Mouse (Mus musculus) hindbrain, embryonic 11.5 days (tissue): ENCODE data around the gene Upf3b. TPM values are rescaled to one million over a fixed set of nuclear protein-coding genes. Genes with fewer than 3 reads are reported as not detected.
"Not testable (repeated sequence)": the region's sequence is repeated elsewhere in the genome, so short reads cannot be mapped to it uniquely, and the experiment has no call there.

Source experiments
- ATAC-seq: fragments of 200-750 bp; cut with Nextera tagmentation; 2 replicates; pipeline ENCODE4 v1.8.0; 2017; ENCODE audit warnings: mild to moderate bottlenecking, moderate TSS enrichment, moderate library complexity; ENCODE audit not compliant: low FRiP score
- DNase-seq: peaks from one replicate; pipeline ENCODE4 v3.0.0-alpha.2; 2015; ENCODE audit warnings: low spot score
- H3K27ac ChIP-seq: fragments of 300-500 bp; sonication (generic); 2 replicates; pipeline ENCODE4 v1.5.1; 2014; ENCODE audit warnings: mild to moderate bottlenecking, low read depth, low read length
- H3K27me3 ChIP-seq: fragments of 300-500 bp; sonication (generic); 2 replicates; pipeline ENCODE4 v1.6.1; 2014; ENCODE audit warnings: mild to moderate bottlenecking, low read length, moderate library complexity, mixed read lengths; ENCODE audit not compliant: control insufficient read depth, insufficient read depth
- H3K36me3 ChIP-seq: fragments of 300-500 bp; sonication (generic); 2 replicates; pipeline ENCODE4 v1.6.1; 2014; ENCODE audit warnings: mild to moderate bottlenecking, low read length, moderate library complexity, mixed read lengths; ENCODE audit not compliant: control insufficient read depth, insufficient read depth
- H3K4me1 ChIP-seq: fragments of 300-500 bp; sonication (generic); replicated peaks from 2 replicates; pipeline ENCODE4 v1.6.1; 2014; ENCODE audit warnings: low read length, mixed read lengths; ENCODE audit not compliant: control insufficient read depth, insufficient read depth
- H3K4me2 ChIP-seq: fragments of 300-500 bp; sonication (generic); replicated peaks from 2 replicates; pipeline ENCODE4 v1.6.1; 2014; ENCODE audit warnings: mild to moderate bottlenecking, low read depth, low read length
- H3K4me3 ChIP-seq: fragments of 300-500 bp; sonication (generic); 2 replicates; pipeline ENCODE4 v1.5.1; 2014; ENCODE audit warnings: low read depth, low read length
- H3K9ac ChIP-seq: fragments of 300-500 bp; sonication (generic); 2 replicates; pipeline ENCODE4 v1.6.1; 2014; ENCODE audit warnings: low read depth, low read length
- H3K9me3 ChIP-seq: fragments of 300-500 bp; sonication (generic); 2 replicates; pipeline ENCODE4 v1.6.1; 2016; ENCODE audit warnings: low read length; ENCODE audit not compliant: control insufficient read depth
- WGBS: fragments of 180-500 bp; shearing (Covaris S2); extraction: QIAGEN DNeasy Blood & Tissue Kit; methylation state at CpG from one replicate; pipeline ENCODE4 v1.1.7; 2014; 5-methylcytosine and 5-hydroxymethylcytosine counted together
- polyA plus RNA-seq: library from polyadenylated mRNA; unstranded; fragments of >200 nt; fragmentation: Nextera tagmentation; extraction: Ambion mirVana; gene quantifications from 2 replicates; pipeline ENCODE4 v1.2.1, GENCODE M21; 2014

Gene Upf3b
- polyA plus RNA-seq = 19.0 and 27.6 TPM in 2 replicates

DNA sequence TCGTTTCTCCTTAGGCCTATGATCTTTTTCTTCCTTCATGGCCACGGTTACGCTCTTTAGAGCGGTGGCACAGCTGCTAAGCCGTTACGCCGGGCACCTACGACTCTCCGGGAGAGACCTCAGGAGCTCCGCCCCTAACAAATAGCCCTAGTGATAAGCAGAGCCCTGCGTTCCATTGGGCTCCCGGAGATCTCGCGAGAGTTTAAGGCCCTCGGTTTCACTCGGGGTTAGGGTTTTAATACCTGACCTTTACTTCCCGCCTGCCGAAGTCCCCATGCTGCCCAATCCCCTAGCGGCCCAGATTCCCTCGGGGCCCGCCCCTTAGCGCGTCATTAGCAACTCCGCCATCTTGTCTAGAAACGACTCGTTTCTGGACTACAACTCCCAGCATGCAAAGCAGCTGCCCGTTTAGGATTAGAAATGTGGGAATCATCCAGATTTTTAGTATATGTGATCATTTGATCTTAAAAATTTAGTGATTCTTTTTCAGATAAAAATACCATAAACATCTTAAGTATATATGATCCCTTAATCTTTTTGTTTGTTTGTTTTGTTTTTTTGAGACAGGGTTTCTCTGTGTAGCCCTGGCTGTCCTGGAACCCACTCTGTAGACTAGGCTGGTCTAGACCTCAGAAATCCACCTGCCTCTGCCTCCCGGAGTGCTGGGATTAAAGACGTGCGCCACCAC, at the start of gene Upf3b:
Upf3b (minus strand) TSS at position 130 of the 688 bp plus-strand sequence.
- Histone ChIP-seq H3K9me3 (no peaks in the 10 kb centered on the region), H3K27me3 (no peaks in the 10 kb centered on the region), H3K9ac (peak within 1 kb of the TSS; percentile 50), H3K4me3 (peak within 1 kb of the TSS; percentile 53), H3K36me3 (no peaks in the 10 kb centered on the region), H3K4me1 (no peaks in the 10 kb centered on the region), H3K4me2 (peak within 1 kb of the TSS; percentile 48), H3K27ac (peak within 1 kb of the TSS; percentile 70)
- ATAC-seq (peak; percentile 98), DNase-seq (peak; percentile 90)
- WGBS = 21% methylated on average over 30 of the region's 30 CpGs

DNA sequence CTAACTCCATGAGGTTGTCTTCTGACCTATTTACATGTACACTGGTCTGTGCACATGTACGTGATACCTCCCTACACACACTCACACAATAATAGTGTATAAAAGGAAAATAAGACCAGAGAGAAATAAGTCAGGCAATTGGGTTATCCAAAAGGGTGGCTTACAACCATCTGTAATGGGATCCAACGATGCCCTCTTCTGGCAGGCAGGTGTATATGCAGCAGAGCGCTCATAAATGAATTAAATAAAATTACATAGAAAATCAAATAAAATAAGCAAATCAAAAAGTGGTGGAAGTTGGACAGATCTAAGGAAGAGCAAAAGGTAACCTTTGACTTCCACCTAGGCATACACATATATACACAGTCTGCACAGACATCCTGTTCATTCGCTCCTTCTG, 47.7 kb upstream of the Upf3b start:
- DNase-seq (no peak), ATAC-seq (no peak)
- 0 out of 2 replicates have a peak, but pooled peaks cover 2% of the 10 kb centered on the region for H3K36me3 ChIP-seq
- H3K4me3 ChIP-seq = no peak overlapping the region
- H3K9ac ChIP-seq = no peak overlapping the region
- H3K4me1 ChIP-seq = no peaks in the 10 kb centered on the region
- no peak overlapping the region for H3K4me2 ChIP-seq
- 60% methylated on average over 4 of the region's 4 CpGs for whole genome bisulfite sequencing
- no peak overlapping the region for H3K27ac ChIP-seq
- H3K9me3 ChIP-seq = no peaks in the 10 kb centered on the region
- H3K27me3 ChIP-seq = no peaks in the 10 kb centered on the region

DNA sequence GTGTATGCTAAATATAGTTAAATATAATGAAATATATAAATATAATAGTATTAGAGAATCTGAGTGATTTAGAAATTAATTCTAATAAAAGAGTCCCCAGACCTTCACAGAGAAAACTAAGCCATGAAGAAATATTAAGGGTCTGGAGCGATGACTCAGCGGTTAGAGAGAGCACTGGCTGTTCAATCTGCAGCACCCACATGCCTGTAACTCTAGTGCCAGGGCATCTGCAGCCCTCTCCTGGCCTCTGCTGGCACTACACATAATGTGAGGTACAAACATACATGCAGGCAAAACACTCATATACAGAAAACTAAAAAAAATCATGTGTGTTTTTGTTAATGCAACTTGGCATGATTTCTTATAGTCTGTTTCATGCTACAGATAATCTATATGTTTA, 34.8 kb upstream of the Upf3b start:
- no peak overlapping the region for H3K4me3 ChIP-seq
- H3K36me3 ChIP-seq = no peaks in the 10 kb centered on the region
- no peak overlapping the region for H3K4me2 ChIP-seq
- ATAC-seq (no peak), DNase-seq (peak; percentile 4)
- H3K9ac ChIP-seq = no peak overlapping the region
- H3K9me3 ChIP-seq = no peaks in the 10 kb centered on the region
- WGBS = 91% methylated on average over 2 of the region's 2 CpGs
- no peak overlapping the region for H3K27ac ChIP-seq
- H3K4me1 ChIP-seq = no peaks in the 10 kb centered on the region
- no peaks in the 10 kb centered on the region for H3K27me3 ChIP-seq

DNA sequence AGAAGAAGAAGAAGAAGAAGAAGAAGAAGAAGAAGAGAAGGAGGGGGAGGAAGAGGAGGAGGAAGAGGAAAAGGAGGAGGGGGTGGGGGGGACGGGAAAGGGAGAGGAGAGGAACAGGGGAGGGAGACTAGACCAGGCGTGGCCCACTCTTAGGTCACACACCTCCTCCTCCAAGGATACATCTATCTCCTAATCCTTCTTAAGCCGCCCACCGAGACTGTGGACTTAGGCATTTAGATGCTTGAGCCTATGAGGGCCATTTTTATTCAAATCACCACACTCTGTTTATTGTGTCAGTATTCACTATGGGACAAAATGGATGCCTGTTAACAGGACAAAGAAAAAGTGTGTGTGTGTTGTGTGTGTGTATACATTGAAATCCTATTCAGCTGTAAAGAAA, 34.4 kb upstream of the Upf3b start:
- not testable (repeated sequence) for H3K27me3 ChIP-seq, DNase-seq, H3K9me3 ChIP-seq, ATAC-seq, H3K9ac ChIP-seq, H3K4me3 ChIP-seq, H3K4me1 ChIP-seq, H3K36me3 ChIP-seq, H3K27ac ChIP-seq, H3K4me2 ChIP-seq
- no CpG with 5 or more reads among the region's 4 CpGs for WGBS

DNA sequence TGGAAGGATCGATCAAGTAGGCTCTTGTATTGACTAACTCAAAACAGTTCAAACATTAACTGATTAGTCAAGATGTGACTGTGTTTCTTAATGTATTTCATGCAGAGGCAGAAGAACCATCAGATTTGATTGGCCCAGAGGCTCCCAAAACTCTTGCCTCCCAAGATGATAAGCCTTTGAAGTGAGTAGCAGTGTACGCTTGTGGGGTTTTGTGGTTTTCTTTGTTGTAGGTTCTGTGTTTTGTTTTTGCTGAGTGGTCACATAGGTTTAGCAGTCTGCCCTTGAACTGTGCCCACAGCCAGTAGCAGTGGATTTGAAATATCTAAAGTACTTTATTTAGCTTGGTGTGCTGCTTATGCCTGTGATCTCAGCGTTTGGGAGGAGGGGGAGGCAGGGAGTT, 31.6 kb upstream of the Upf3b start:
- WGBS = 85% methylated on average over 3 of the region's 3 CpGs
- Histone ChIP-seq H3K4me3 (no peak overlapping the region), H3K36me3 (no peaks in the 10 kb centered on the region), H3K4me2 (no peak overlapping the region), H3K27me3 (no peaks in the 10 kb centered on the region), H3K9me3 (no peaks in the 10 kb centered on the region), H3K4me1 (no peaks in the 10 kb centered on the region), H3K27ac (no peak overlapping the region), H3K9ac (no peak overlapping the region)
- DNase-seq (no peak), ATAC-seq (no peak)

DNA sequence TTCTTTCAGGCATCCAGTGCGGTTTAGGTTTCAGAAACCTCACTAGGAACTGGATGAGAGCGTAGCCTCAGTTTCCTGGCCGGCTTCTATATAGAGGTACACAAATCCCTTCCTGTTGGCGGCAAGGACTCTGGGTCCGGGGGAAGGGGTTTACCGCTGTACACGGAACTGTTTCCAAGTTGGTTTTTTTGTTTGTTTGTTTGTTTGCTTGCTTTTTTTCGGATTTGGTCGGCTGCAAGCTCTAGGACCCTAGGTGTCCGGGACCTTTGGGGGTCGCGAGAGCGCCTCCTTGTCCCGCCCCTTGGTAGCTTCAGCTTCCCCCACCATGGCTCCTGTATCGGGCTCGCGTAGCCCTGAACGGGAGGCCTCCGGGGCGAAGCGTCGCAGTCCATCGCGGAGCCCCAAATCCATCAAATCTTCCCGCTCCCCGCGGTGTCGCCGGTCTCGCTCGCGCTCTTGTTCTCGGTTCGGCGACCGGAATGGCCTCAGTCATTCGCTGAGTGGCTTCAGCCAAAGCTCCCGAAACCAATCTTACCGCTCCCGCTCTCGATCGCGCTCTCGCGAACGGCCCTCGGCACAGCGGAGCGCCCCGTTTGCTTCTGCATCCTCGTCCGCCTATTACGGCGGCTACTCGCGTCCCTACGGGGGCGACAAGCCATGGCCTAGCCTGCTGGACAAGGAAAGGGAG, 16.7 kb upstream of the Upf3b start, which contains the start of gene Nkap:
Nkap (plus strand) TSS at position 125 of the 688 bp plus-strand sequence.
- Histone ChIP-seq H3K9ac (peak within 1 kb of the TSS; percentile 75), H3K27ac (peak within 1 kb of the TSS; percentile 75)
- WGBS = 16% methylated on average over 56 of the region's 58 CpGs

DNA sequence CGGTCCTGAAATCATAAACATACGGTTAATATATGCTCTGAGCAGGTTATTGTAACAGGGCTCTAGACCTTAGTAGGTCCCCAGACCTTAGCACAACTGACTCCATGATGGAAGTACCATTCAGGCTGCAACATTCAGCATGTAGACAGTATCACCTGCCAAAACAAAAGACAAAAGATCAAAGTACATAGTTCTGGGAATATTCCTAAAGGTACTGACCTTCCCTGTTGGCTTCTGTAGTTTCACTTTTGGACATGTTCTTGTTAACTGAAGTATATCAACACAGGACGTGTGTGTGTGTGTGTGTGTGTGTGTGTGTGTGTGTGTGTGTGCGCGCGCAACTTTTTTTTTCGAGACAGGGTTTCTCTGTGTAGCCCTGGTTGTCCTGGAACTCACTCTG, 15.4 kb upstream of the Upf3b start:
- ATAC-seq = no peak

More for the DNA sequence above, 16.7 kb upstream of the Upf3b start, which contains the start of gene Nkap:
- no peaks in the 10 kb centered on the region for H3K36me3 ChIP-seq
- DNase-seq (peak; percentile 78), ATAC-seq (peak; percentile 89)
- peak within 1 kb of the TSS; percentile 60 for H3K4me3 ChIP-seq
- H3K9me3 ChIP-seq = no peaks in the 10 kb centered on the region
- no peaks in the 10 kb centered on the region for H3K27me3 ChIP-seq
- H3K4me2 ChIP-seq = peak within 1 kb of the TSS; percentile 39
- no peaks in the 10 kb centered on the region for H3K4me1 ChIP-seq

DNA sequence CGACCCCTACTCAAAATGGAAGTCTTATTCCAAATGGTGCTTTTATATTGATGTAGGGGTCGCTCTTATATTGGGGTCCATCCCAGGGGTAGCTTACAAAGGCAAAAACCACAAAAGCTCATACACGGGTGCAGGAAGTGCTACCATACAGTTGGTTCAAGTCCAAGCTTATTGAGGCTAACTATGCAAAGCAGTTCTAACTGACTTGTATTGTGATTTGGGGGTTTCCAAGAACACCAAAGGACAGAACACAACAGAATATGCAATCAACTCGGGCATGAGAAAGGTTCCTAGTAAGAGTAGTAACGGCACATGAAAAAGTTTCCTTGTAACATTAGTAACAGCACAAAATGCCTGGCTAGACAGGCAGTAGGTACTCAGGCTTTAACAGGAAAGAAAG, 10.1 kb upstream of the Upf3b start:
- WGBS = 78% methylated on average over 5 of the region's 5 CpGs
- Histone ChIP-seq H3K4me1 (no peaks in the 10 kb centered on the region), H3K4me2 (no peak overlapping the region), H3K9ac (no peak overlapping the region), H3K27ac (no peak overlapping the region), H3K4me3 (no peak overlapping the region), H3K9me3 (no peaks in the 10 kb centered on the region), H3K36me3 (no peaks in the 10 kb centered on the region), H3K27me3 (no peaks in the 10 kb centered on the region)
- DNase-seq = no peak
- ATAC-seq = no peak

More for the DNA sequence above, 15.4 kb upstream of the Upf3b start:
- no peaks in the 10 kb centered on the region for H3K36me3 ChIP-seq
- H3K27ac ChIP-seq = no peak overlapping the region
- H3K9ac ChIP-seq = no peak overlapping the region
- no peaks in the 10 kb centered on the region for H3K9me3 ChIP-seq
- WGBS = 97% methylated on average over 7 of the region's 7 CpGs
- H3K4me1 ChIP-seq = no peaks in the 10 kb centered on the region
- H3K4me3 ChIP-seq = no peak overlapping the region
- no peak overlapping the region for H3K4me2 ChIP-seq
- H3K27me3 ChIP-seq = no peaks in the 10 kb centered on the region
- no peak for DNase-seq

DNA sequence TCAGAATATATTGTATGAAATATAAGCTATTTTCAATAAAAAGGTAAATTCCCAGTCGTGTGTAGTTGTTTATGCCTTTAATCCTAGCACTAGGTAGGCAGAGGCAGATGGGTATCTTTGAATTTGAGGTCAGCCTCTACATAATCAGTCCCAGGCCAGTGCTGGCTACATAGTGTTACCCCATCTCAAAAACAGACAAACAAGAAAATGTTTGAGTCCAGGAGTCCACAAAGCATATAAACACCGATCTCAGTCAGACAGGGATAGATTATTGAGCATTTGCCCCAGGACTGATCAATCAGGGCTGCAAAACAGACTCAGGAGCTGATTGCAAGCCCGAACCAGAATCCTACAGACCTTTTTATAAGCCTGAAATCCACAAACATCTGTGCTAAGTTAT, 9.5 kb upstream of the Upf3b start:
- Histone ChIP-seq H3K36me3 (no peaks in the 10 kb centered on the region), H3K4me2 (no peak overlapping the region), H3K27me3 (no peaks in the 10 kb centered on the region), H3K4me3 (no peak overlapping the region), H3K4me1 (no peaks in the 10 kb centered on the region), H3K9me3 (no peaks in the 10 kb centered on the region), H3K9ac (no peak overlapping the region), H3K27ac (no peak overlapping the region)
- WGBS = 67% methylated on average over 3 of the region's 3 CpGs
- no peak for ATAC-seq
- no peak for DNase-seq
